Mouse (Mus musculus): ENCODE data around the gene Tmem174.

Tmem174 gene

DNA sequence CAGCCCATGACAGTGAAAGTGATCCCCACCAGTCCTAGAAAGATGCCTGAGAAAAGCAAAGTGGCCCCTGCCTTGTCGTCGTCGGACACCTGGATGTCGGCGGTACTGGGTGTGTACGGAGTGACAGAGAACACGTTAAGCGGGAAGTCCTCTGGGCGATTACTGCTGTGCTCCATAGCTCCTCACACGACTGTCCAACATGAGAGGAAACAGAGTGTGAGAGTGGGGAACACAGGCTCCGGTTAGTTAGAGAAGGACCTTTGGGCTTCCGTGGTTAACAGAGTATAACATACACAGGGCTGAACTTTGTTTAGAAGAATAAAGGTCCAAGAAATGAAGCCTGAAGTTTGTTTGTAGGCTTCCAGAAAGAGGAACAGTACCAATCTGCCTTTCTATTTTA is at the start of gene Tmem174:
Gene Tmem174 (minus strand): TSS at position 266 of the 400 bp plus-strand sequence.
- DNase-seq (ENCODE audit: inconsistent ontology term) = no peak

GRCm38 (mm10) chr13:98684144-98684900 is 47.1 kb upstream of the Tmem174 start:
- peak; percentile 33 for DNase-seq (ENCODE audit: inconsistent ontology term)

DNA sequence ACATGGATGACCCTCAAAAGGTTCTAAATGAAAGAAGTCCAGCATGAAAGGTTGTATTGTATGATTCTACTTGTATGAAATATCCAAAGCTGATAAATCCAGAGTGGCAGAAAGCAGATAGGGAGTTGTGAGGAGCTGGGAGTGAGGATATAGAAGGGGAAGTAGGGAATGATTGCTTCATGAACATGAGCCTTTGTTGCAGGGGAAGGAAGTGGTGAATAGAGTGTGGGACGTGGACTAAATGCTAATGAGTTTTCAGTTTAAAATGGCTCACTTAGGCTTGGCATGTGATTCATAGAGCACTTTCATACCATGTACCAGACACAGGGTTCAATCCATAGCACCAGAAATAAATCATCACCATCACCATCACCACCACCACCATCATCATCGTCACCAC is 46.2 kb upstream of the Tmem174 start:
- no peak for DNase-seq (ENCODE audit: inconsistent ontology term)

GRCm38 (mm10) chr13:98680470-98681060 is 43.4 kb upstream of the Tmem174 start:
- no peak for DNase-seq (ENCODE audit: inconsistent ontology term)

DNA sequence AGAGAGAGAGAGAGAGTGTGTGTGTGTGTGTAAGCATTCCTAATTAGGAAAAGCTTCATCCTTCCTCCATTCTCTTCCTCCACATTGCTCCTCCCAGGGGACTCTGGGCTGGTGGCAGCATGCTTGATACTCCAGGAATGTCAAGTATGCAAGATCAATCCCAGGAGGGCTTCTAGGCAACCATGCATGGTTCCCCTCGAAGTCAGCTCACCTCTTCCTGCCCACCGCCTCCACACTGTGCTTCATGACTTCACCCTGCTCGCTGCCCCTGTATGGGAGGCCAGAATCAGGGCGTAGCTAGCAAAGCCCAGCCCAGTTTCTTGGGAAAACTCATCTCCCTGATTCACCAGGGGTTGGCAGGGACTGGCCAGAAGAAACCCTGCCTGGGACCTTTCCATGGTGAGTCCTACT is 42.4 kb upstream of the Tmem174 start:
- DNase-seq (ENCODE audit: inconsistent ontology term) = peak; percentile 85

DNA sequence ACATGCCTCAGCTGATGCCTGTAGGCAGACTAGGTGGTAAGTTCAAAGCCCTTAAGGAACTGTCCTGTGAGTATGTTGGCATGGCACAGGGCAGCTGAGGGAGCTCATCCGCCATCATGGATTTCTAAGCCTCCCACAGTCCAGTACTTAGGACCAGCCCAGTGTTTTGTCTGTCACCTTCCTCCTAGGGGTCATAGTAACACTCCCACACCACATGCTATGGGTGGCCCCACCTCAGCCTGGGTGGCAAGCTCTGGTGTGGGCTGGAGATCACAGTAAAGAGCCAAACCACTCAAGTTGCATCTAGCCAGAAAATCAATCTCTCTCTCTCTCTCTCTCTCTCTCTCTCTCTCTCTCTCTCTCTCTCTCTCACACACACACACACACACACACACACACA is 42.0 kb upstream of the Tmem174 start:
- no peak for DNase-seq (ENCODE audit: inconsistent ontology term)

- no peak for DNase-seq (ENCODE audit: inconsistent ontology term)
These were observed 36.7 kb upstream of the Tmem174 start for GRCm38 (mm10) chr13:98673922-98674321.

GRCm38 (mm10) chr13:98669296-98669695 is 32.1 kb upstream of the Tmem174 start:
- no peak for DNase-seq (ENCODE audit: inconsistent ontology term)

GRCm38 (mm10) chr13:98667316-98667715 is 30.1 kb upstream of the Tmem174 start:
- DNase-seq (ENCODE audit: inconsistent ontology term) = no peak

GRCm38 (mm10) chr13:98665240-98665639 is 28.0 kb upstream of the Tmem174 start:
- DNase-seq (ENCODE audit: inconsistent ontology term) = no peak

GRCm38 (mm10) chr13:98662173-98662675 is 25.0 kb upstream of the Tmem174 start:
- no peak for DNase-seq (ENCODE audit: inconsistent ontology term)

DNA sequence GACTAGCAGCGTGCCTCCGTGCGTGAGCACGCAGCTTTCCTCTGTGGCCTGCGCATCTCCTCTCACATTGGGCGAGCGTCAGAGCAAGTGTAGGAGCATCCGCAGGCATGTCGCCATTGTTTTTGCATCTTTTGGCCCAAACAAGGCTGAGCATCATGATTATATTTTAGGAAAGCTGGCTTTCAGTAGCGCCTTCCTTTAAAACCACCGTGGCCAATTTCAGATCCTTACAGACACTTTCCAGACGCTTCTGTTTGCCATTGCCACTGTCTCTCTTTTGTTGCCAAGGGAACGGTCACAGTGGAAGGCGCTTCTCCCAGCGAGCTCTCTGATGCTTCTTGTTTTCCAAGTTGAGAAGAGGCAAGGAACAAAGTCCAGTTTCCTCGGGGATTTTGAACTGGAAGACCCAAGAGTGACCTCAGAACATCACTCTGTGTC is 18.8 kb upstream of the Tmem174 start:
- DNase-seq (ENCODE audit: inconsistent ontology term) = no peak

DNA sequence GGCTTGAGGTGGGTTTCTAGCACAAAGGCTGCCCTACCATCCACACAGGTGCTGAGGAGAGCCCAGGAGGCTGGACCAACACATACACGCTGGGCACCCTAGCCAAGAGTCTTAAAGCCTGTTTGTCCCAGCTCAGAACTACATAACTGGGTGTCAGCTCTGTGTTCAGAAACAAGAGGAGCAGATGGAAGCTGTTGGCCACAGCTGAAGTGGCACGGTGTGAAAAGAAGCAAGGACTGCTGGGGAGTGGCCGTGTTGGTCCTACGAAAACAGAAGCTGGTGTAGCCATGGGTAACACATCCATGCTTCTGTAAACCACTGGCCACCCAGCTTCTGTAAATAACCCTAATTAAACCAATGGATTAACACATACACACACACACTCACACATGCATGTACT is 18.1 kb upstream of the Tmem174 start:
- no peak for DNase-seq (ENCODE audit: inconsistent ontology term)

GRCm38 (mm10) chr13:98654129-98654939 is 17.1 kb upstream of the Tmem174 start:
- peak; percentile 4 for DNase-seq (ENCODE audit: inconsistent ontology term)

GRCm38 (mm10) chr13:98652194-98652593 is 15.0 kb upstream of the Tmem174 start:
- no peak for DNase-seq (ENCODE audit: inconsistent ontology term)

GRCm38 (mm10) chr13:98651228-98651977 is 14.2 kb upstream of the Tmem174 start:
- DNase-seq (ENCODE audit: inconsistent ontology term) = no peak

- no peak for DNase-seq (ENCODE audit: inconsistent ontology term)
These were observed 10.8 kb upstream of the Tmem174 start for GRCm38 (mm10) chr13:98647775-98648568.

DNA sequence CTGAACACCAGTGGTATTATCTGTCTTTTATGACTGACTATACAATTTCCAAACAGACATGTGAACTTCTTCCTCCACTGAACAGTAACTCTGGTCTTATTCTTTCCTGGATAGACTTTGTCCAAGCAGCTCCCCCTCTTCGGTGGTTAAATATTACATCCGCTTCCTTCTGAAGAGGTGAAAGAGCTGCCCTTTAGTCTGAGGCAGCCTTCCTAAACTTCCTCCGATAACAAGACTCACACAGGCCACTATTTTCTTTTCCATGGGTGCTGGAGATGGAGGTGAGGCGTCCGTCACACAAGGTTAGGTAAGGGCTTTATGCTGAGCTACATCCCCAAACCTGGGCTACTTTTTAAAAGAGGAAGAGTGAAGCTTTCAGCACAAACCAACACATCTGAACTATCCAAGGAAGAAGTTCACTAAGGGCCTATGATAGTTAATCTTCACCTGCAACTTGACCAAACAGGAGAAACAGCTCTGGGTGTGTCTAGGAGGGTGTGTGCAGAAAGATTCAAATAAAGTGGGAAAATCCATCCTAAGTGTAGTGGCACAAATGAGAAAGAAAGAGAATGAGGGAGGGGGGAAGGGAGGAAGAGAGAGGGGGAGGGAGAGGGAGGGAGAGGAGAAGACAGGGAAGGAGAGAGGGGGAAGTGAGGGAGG is 1.4 kb upstream of the Tmem174 start:
- no peak for DNase-seq (ENCODE audit: inconsistent ontology term)

- no peak for DNase-seq (ENCODE audit: inconsistent ontology term)
These were observed 639 bp downstream of the Tmem174 start for GRCm38 (mm10) chr13:98636571-98636970.

All from Muller cell, postnatal 12 days (primary cell).